Mouse (Mus musculus) intestine, postnatal 0 days (tissue): ENCODE measurements around the gene Hoxa6. TPM values are rescaled to one million over a fixed set of nuclear protein-coding genes. Genes with fewer than 3 reads are reported as not detected.
A peak's percentile ranks its signal among the peaks of the same experiment; 100 is the strongest.

Experiments
- ATAC-seq: fragments of 200-750 bp; cut with Nextera tagmentation; 2 replicates; pipeline ENCODE4 v1.8.0; 2017; ENCODE audit warnings: mild to moderate bottlenecking, moderate TSS enrichment, moderate library complexity
- H3K27ac ChIP-seq: fragments of 300-500 bp; sonication (generic); 2 replicates; pipeline ENCODE4 v1.5.1; 2014; ENCODE audit warnings: mild to moderate bottlenecking, low read depth, low read length, moderate library complexity
- H3K27me3 ChIP-seq: fragments of 300-500 bp; sonication (generic); replicated peaks from 2 replicates; pipeline ENCODE4 v1.6.1; 2014; ENCODE audit warnings: low read length, mixed read lengths; ENCODE audit not compliant: control insufficient read depth, insufficient read depth
- H3K36me3 ChIP-seq: fragments of 300-500 bp; sonication (generic); 2 replicates; pipeline ENCODE4 v1.6.1; 2014; ENCODE audit warnings: mild to moderate bottlenecking, moderate library complexity; ENCODE audit not compliant: control insufficient read depth, insufficient read depth
- H3K4me1 ChIP-seq: fragments of 300-500 bp; sonication (generic); replicated peaks from 2 replicates; pipeline ENCODE4 v1.6.1; 2014; ENCODE audit warnings: antibody characterized with exemption, low read length, mixed read lengths; ENCODE audit not compliant: control insufficient read depth, insufficient read depth
- H3K4me2 ChIP-seq: fragments of 300-500 bp; sonication (generic); replicated peaks from 2 replicates; pipeline ENCODE4 v1.6.1; 2014; ENCODE audit warnings: low read depth, mild to moderate bottlenecking, moderate library complexity
- H3K4me3 ChIP-seq: fragments of 300-500 bp; sonication (generic); 2 replicates; pipeline ENCODE4 v1.5.1; 2014; ENCODE audit warnings: low read depth, low read length
- H3K9ac ChIP-seq: fragments of 300-500 bp; sonication (generic); 2 replicates; pipeline ENCODE4 v1.6.1; 2014; ENCODE audit warnings: mild to moderate bottlenecking, low read depth, low read length
- H3K9me3 ChIP-seq: fragments of 300-500 bp; sonication (generic); 2 replicates; pipeline ENCODE4 v1.6.1; 2016; ENCODE audit warnings: mixed run types; ENCODE audit not compliant: control insufficient read depth
- CTCF ChIP-seq: sonication (generic); IDR thresholded peaks from 2 replicates; pipeline ENCODE4 v1.5.1; 2016; ENCODE audit warnings: low read depth, mild to moderate bottlenecking, control low read depth, antibody characterized with exemption, moderate library complexity
- WGBS: fragments of 180-500 bp; shearing (Covaris S2); extraction: QIAGEN DNeasy Blood & Tissue Kit; methylation state at CpG from one replicate; pipeline ENCODE4 v1.1.7; 2014; 5-methylcytosine and 5-hydroxymethylcytosine counted together
- polyA plus RNA-seq: library from polyadenylated mRNA; unstranded; fragments of >200 nt; fragmentation: Nextera tagmentation; extraction: Ambion mirVana; gene quantifications from 2 replicates; pipeline ENCODE4 v1.2.1, GENCODE M21; 2015

Gene Hoxa6
- polyA plus RNA-seq, 1 experiment from 2014 or later, result 0.76 TPM

- peaks cover 53% of the 10 kb centered on the region for H3K27me3 ChIP-seq
- ATAC-seq, result peak; percentile 52
- 1% methylated on average over 64 of the region's 65 CpGs for WGBS
Observed at GRCm38 (mm10) chr6:52204050-52204752, 4.3 kb downstream of the Hoxa6 start, which contains the start of gene Hoxa5. TSS of gene Hoxa5 (minus strand) at chr6:52204587.

GRCm38 (mm10) chr6:52203371-52204049 lies 5.0 kb downstream of the Hoxa6 start:
- H3K9ac ChIP-seq, result peak overlapping the region; percentile 77
- H3K27ac ChIP-seq, result peak overlapping the region; percentile 57
- H3K4me1 ChIP-seq, result no peaks in the 10 kb centered on the region
- no peak for TF ChIP-seq CTCF
- H3K9me3 ChIP-seq, result no peaks in the 10 kb centered on the region
- peak overlapping the region; percentile 71 for H3K4me3 ChIP-seq
- peak overlapping the region; percentile 96 for H3K4me2 ChIP-seq
- 3% methylated on average over 43 of the region's 46 CpGs for WGBS
- no peaks in the 10 kb centered on the region for H3K36me3 ChIP-seq
- no peak for ATAC-seq
- H3K27me3 ChIP-seq, result peaks cover 46% of the 10 kb centered on the region

More at GRCm38 (mm10) chr6:52204050-52204752, 4.3 kb downstream of the Hoxa6 start, which contains the start of gene Hoxa5:
- peak within 1 kb of the TSS; percentile 77 for H3K9ac ChIP-seq
- TF ChIP-seq CTCF, result peak; percentile 93
- H3K4me3 ChIP-seq, result peak within 1 kb of the TSS; percentile 71
- H3K4me1 ChIP-seq, result no peaks in the 10 kb centered on the region
- H3K9me3 ChIP-seq, result no peaks in the 10 kb centered on the region
- H3K4me2 ChIP-seq, result peak within 1 kb of the TSS; percentile 96
- H3K27ac ChIP-seq, result peak within 1 kb of the TSS; percentile 57
- no peaks in the 10 kb centered on the region for H3K36me3 ChIP-seq

GRCm38 (mm10) chr6:52203121-52203370 lies 5.5 kb downstream of the Hoxa6 start:
- Histone ChIP-seq H3K9ac (peak overlapping the region; percentile 77), H3K4me3 (peak overlapping the region; percentile 71), H3K4me1 (no peaks in the 10 kb centered on the region), H3K36me3 (no peaks in the 10 kb centered on the region), H3K27me3 (peaks cover 41% of the 10 kb centered on the region), H3K9me3 (no peaks in the 10 kb centered on the region), H3K27ac (peak overlapping the region; percentile 57), H3K4me2 (peak overlapping the region; percentile 96)
- no peak for TF ChIP-seq CTCF
- no peak for ATAC-seq
- 13% methylated on average over 10 of the region's 10 CpGs for WGBS

- H3K36me3 ChIP-seq, result no peaks in the 10 kb centered on the region
- H3K9ac ChIP-seq, result peak overlapping the region; percentile 77
- H3K4me1 ChIP-seq, result no peaks in the 10 kb centered on the region
- ATAC-seq, result no peak
- no peak for TF ChIP-seq CTCF
- H3K9me3 ChIP-seq, result no peaks in the 10 kb centered on the region
- peaks cover 41% of the 10 kb centered on the region for H3K27me3 ChIP-seq
- WGBS, result 44% methylated on average over 22 of the region's 22 CpGs
- H3K27ac ChIP-seq, result peak overlapping the region; percentile 57; the same call in 1 of the 2 replicates
- peak overlapping the region; percentile 96 for H3K4me2 ChIP-seq
- H3K4me3 ChIP-seq, result peak overlapping the region; percentile 71
Observed at GRCm38 (mm10) chr6:52202362-52203120, 6.0 kb downstream of the Hoxa6 start.

- no peaks in the 10 kb centered on the region for H3K36me3 ChIP-seq
- H3K4me3 ChIP-seq, result peak overlapping the region; percentile 16; the same call in 1 of the 2 replicates
- peak overlapping the region; percentile 3; the same call in 1 of the 2 replicates for H3K27ac ChIP-seq
- H3K27me3 ChIP-seq, result peaks cover 29% of the 10 kb centered on the region; the same call in 1 of the 2 replicates
- H3K9ac ChIP-seq, result no peak overlapping the region
- 43% methylated on average over 1 of the region's 1 CpGs for WGBS
- no peak for TF ChIP-seq CTCF
- no peak for ATAC-seq
- H3K9me3 ChIP-seq, result no peaks in the 10 kb centered on the region
- peak overlapping the region; percentile 60 for H3K4me2 ChIP-seq
- H3K4me1 ChIP-seq, result no peaks in the 10 kb centered on the region
Observed at GRCm38 (mm10) chr6:52201269-52201668, 7.3 kb downstream of the Hoxa6 start.

- Histone ChIP-seq H3K4me3 (peak overlapping the region; percentile 29), H3K36me3 (no peaks in the 10 kb centered on the region), H3K4me2 (peak overlapping the region; percentile 60), H3K4me1 (no peaks in the 10 kb centered on the region), H3K27me3 (peaks cover 24% of the 10 kb centered on the region; the same call in 1 of the 2 replicates), H3K9me3 (no peaks in the 10 kb centered on the region), H3K9ac (peak overlapping the region; percentile 35; the same call in 1 of the 2 replicates), H3K27ac (peak overlapping the region; percentile 61)
- no peak for TF ChIP-seq CTCF
- ATAC-seq, result peak; percentile 45
- 17% methylated on average over 10 of the region's 10 CpGs for WGBS
Observed at GRCm38 (mm10) chr6:52200751-52201250, 7.7 kb downstream of the Hoxa6 start.
